Mouse (Mus musculus): ENCODE data around the gene Kcnb1.

- TF ChIP-seq ZNF384 (IDR thresholded peaks at IDR 0.05; ENCODE audit: low read depth, low read length): no peak
- no peak for TF ChIP-seq CHD2 (IDR thresholded peaks at IDR 0.05; ENCODE audit: low read depth, low read length)
- no peak for TF ChIP-seq ZC3H11A (IDR thresholded peaks at IDR 0.05; ENCODE audit: borderline replicate concordance, low read depth, low read length)
- TF ChIP-seq HCFC1 (IDR thresholded peaks at IDR 0.05; ENCODE audit: borderline replicate concordance, insufficient read depth, low read length): no peak
- no peak for TF ChIP-seq MAFK (IDR thresholded peaks at IDR 0.05; ENCODE audit: insufficient read depth, low read depth, low read length)
Observed at GRCm38 (mm10) chr2:167233009-167233335, 43.0 kb upstream of the Kcnb1 start.

Measured in ES-E14 (cell line).